Comparison of ENCODE assay signal across 15 mouse cellular contexts in the genomic region with DNA sequence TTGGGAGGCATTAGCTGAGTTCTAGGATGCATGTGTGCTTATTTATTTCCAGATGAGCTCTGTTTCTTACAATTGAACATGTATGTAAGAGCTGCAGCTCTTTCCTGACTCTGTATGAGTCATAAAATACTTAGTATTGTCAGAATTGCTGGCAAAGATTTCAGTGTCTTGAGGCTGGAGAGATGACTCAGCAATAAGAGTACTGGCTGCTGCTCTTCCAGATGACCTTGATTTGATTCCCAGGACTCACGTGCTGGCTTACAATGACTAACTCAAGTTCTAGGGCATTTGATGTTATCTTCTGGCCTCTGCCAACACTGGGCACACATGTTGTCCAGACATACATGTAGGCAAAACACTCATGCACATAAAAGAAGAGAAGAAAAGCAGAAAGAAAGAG.
A peak's percentile ranks its signal among the peaks of the same experiment; 100 is the strongest.
DNase-seq lines count a peak whose midpoint lies in the region; ATAC-seq and TF ChIP-seq lines count a peak whose summit lies in the region.
"Had no signal": no experiment of that assay in that cellular context is flagged by ENCODE, and none has a peak within 500 bp of the region (broad histone marks: within the 10 kb centered on the region; RNA-seq: fewer than 3 reads in every experiment).

No protein-coding gene starts in this region.

- no peaks in the 10 kb centered on the region for H3K36me3 ChIP-seq in kidney, adult 2 months (ENCODE audit: control insufficient read depth, insufficient read depth, low read length)

- no peak for TF ChIP-seq CTCF in kidney, adult 2 months (conservative IDR thresholded peaks at IDR 0.05; ENCODE audit: insufficient read depth, insufficient read length, low read depth, low read length)

- no peak for TF ChIP-seq POLR2A in kidney, adult 2 months (IDR thresholded peaks at IDR 0.05; ENCODE audit: low read depth, low read length)

- 8% methylated on average over 1 of the region's 1 CpGs for WGBS in kidney, adult 2 months

- no peaks in the 10 kb centered on the region for H3K4me1 ChIP-seq in kidney, adult 2 months (ENCODE audit: control insufficient read depth, insufficient read depth, low read length)
- H3K4me1 ChIP-seq: limb, embryonic 12.5 days; lung, embryonic 15.5 days had no signal

- no peaks in the 10 kb centered on the region for H3K27me3 ChIP-seq in kidney, adult 2 months (replicated peaks; ENCODE audit: control insufficient read depth, insufficient read depth, low read length)
- H3K27me3 ChIP-seq: limb, embryonic 12.5 days; lung, embryonic 15.5 days had no signal

- peak; percentile 53 for DNase-seq in kidney, adult 2 months
- DNase-seq in kidney, postnatal 4 days, result no peak
- peak; percentile 9 for DNase-seq in urinary bladder, postnatal 14 days (ENCODE audit: low spot score)
- DNase-seq in urinary bladder, postnatal 4 days (ENCODE audit: low spot score in 2 of 2), result no peak
- DNase-seq in adrenal gland, postnatal 14 days, result peak; percentile 58
- DNase-seq in right cerebral cortex, postnatal 25 days, result no peak
- DNase-seq in cerebellum, postnatal 10 days, result no peak
- DNase-seq: cerebellum, adult 11 months; gastrocnemius, postnatal 10 days; thymus, postnatal 36 days had no signal

- no peak for ATAC-seq in monocyte, adult 5-6 weeks (replicated peaks; ENCODE audit: insufficient number of reproducible peaks, low FRiP score, low TSS enrichment, poor library complexity, severe bottlenecking)
- ATAC-seq: activated CD4-positive, CD25-positive, alpha-beta regulatory T cell, adult 4 months; hindbrain, postnatal 0 days had no signal

- H3K27ac ChIP-seq in kidney, adult 2 months (ENCODE audit: insufficient read depth, low read depth, low read length), result no peak overlapping the region
- H3K27ac ChIP-seq: hindbrain, postnatal 0 days; limb, embryonic 12.5 days; lung, embryonic 15.5 days had no signal

- no peak overlapping the region for H3K4me3 ChIP-seq in kidney, adult 2 months (ENCODE audit: insufficient read depth, low read depth, low read length)
- H3K4me3 ChIP-seq: limb, embryonic 12.5 days; lung, embryonic 15.5 days had no signal

Comparison
In these comparisons a context has a peak if more than half of its experiments do, and no peak if none do; other contexts are left out.
1. DNase-seq: peak in kidney, adult 2 months (single experiment), urinary bladder, postnatal 14 days (single experiment) and adrenal gland, postnatal 14 days (single experiment); none in kidney, postnatal 4 days (0 of 2), urinary bladder, postnatal 4 days (0 of 2), right cerebral cortex, postnatal 25 days (single experiment) and cerebellum, postnatal 10 days (0 of 2).